Mouse (Mus musculus): ENCODE measurements at regions not wholly inside any gene's neighbourhood (a gene's known extent, or its start where the extent isn't known, plus 50 kb on each side); places are given as distances from the start of the nearest gene placed in this dataset.
"Not testable (repeated sequence)": the region's sequence is repeated elsewhere in the genome, so short reads cannot be mapped to it uniquely, and the experiment has no call there.

GRCm38 (mm10) chr1:141716953-141717352 lies 1471.0 kb downstream of the Kcnt2 start:
- ATAC-seq (replicated peaks; ENCODE audit: poor library complexity), result no peak

- ATAC-seq (replicated peaks; ENCODE audit: poor library complexity), result no peak
Observed at GRCm38 (mm10) chr1:141717510-141717909, 1471.6 kb downstream of the Kcnt2 start.

- no peak for ATAC-seq (replicated peaks; ENCODE audit: poor library complexity)
Observed at GRCm38 (mm10) chr1:141741299-141741698, 1495.3 kb downstream of the Kcnt2 start.

- ATAC-seq (replicated peaks; ENCODE audit: poor library complexity), result no peak
Observed at GRCm38 (mm10) chr1:141776059-141776458, 1530.1 kb downstream of the Kcnt2 start.

- no peak for ATAC-seq (replicated peaks; ENCODE audit: poor library complexity)
Observed at GRCm38 (mm10) chr1:141783367-141783766, 1537.4 kb downstream of the Kcnt2 start.

DNA sequence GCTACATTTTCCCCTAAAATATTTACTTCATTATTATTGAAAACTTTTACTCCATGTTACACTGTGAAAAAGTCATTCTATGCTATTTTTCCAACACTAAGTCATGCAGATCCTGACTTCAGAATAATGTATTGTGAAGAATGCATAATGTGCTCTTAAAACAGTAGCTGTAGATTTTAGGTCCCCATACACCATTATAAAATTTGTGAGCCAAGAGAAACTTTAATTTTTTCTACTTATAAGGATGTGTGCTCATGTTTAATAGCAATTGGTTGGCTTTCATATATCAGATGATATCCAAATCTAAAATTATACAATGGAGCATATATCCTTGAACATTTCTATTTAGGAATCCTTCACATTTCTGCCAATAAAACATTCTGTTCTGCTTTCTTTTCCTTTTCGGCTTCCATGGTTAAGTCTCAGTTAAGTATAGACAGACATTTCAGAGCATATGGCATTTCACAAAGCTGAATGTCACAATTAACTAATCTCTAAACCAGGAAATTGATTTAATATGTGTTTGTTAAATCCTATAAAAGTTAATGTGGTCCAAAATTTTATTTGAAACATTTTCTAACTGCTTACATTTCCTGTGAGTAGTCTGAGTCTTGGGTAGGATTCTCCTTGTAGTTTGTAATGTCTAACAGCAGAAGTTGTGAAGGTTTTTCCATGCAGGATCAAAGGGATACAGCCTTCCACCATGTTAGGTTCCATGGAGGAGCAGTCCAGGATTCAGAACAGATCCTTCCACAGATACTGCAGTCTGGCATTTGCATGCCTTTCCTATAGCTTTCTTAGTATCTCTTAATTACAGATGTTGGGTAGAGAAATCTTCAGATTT lies 1567.6 kb downstream of the Kcnt2 start:
- ATAC-seq (replicated peaks; ENCODE audit: poor library complexity), result no peak

- no peak for ATAC-seq (replicated peaks; ENCODE audit: poor library complexity)
Observed at GRCm38 (mm10) chr1:141831444-141831843, 1585.5 kb downstream of the Kcnt2 start.

- no peak for ATAC-seq (replicated peaks; ENCODE audit: poor library complexity)
Observed at GRCm38 (mm10) chr1:141842547-141842946, 1596.6 kb downstream of the Kcnt2 start.

GRCm38 (mm10) chr1:141853841-141854240 lies 1607.9 kb downstream of the Kcnt2 start:
- not testable (repeated sequence) for ATAC-seq (replicated peaks; ENCODE audit: poor library complexity)

DNA sequence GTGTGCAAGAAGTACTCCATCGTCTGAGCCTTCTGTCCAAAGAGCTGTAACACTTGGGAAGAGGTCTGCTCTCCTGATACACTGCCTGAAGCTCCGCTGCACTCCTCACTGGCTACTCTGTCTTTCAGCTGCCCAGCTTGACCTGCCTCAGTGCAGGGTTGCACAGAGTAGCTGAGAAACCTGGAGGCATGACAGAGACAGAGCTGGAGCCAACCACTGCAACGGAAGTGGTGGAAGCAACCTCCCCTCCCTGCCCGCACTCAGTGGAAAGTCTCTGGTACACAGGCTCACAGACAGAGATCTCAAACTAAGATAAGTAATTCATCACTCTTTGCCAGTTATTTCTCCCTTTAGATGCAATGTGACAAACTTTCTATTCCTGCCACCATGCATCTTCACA lies 1638.4 kb downstream of the Kcnt2 start:
- peak; percentile 46; the same call in 1 of the 2 replicates for ATAC-seq (replicated peaks; ENCODE audit: poor library complexity)

DNA sequence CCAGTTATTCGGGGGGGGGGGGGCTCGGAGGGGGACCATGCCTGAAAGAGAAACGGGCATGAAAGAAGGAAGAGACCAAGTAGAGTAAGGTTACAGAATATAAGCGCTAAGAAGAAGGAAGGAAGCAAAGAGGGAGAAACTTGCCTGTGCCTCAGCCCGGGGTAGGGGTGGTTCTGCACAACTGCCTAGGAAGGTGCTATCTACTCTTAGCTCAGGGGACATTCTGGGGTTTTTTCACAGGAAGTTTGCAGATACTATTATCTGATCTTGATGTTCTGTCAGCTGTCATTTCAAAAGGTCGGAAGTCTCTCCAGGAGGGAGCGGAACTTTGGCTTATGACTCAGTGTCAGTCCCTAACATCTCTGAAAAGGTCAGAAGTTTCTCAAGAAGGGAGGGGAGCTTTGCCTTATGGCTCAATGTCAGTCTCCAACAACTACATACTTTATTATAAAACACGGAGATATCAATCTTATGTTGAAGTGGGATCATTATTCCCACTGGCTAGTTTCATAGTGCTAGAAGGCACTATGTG lies 1652.0 kb downstream of the Kcnt2 start:
- ATAC-seq (replicated peaks; ENCODE audit: poor library complexity), result no peak

DNA sequence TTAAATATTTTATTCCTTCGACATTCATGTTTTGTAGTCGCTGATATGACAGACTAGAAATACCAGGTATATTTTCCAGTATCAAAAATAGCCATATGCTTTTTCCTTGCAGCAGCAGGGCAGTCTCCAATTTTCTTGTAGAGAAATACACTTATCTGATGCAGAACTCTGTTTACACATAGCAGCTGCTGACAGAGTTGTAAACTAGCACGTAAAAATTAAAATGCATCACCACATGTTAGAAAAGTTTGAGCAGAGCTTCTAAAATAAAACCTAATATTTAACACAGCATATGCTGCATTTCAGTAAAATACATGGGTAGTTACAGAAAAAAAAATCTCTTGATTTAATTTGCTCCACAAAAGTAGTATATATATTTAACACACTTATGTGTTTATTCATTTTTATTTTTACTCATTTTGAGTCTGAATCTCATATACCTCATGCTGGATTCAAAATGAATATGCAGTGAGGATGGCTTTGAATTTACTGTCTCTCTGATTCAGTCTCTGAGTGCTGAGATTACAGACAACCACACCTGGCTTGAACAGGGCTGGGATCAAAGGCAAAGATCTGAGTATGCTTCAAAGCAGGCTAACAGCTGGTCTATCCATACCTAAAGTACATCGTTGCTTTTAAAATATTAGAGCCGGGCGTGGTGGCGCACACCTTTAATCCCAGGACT lies 1665.9 kb downstream of the Kcnt2 start:
- ATAC-seq (replicated peaks; ENCODE audit: poor library complexity), result no peak

DNA sequence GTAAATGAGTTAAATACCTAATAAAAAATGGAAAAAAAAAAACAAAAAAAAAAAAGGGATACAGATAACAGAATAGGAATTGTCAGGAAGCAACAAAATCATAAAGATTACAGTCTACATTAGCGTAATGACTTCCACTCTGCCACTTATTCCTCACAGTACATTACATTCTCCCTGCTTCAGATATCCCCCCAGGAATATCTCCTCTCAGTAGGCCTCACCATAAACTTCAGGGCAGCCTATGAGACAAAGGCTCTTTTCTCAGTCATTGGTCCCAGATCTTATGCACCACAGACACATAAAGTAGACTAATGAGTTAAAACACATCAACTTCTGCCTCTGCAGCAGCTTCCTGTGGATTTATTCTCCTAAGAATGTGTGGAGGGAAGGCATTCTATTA lies 1680.2 kb downstream of the Kcnt2 start:
- no peak for ATAC-seq (replicated peaks; ENCODE audit: poor library complexity)

DNA sequence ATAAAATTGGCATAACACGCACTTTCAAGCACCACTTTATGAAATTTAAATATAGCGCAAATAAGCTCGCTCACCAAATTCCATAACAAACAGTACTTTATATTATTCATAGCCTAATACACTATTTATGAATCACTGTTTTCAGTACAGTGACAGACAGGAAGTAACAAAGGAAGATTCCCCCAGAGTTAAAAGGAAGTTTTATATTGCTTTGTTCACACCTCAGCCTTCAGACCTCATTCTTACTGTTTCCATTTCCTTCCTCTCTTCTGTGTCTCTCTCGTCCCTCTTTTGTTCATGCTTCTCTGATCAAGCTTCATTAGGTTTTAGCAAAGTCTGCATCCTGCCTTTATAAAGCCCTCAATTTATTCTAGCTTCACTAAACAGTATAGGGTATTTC lies 1680.8 kb downstream of the Kcnt2 start:
- no peak for ATAC-seq (replicated peaks; ENCODE audit: poor library complexity)

DNA sequence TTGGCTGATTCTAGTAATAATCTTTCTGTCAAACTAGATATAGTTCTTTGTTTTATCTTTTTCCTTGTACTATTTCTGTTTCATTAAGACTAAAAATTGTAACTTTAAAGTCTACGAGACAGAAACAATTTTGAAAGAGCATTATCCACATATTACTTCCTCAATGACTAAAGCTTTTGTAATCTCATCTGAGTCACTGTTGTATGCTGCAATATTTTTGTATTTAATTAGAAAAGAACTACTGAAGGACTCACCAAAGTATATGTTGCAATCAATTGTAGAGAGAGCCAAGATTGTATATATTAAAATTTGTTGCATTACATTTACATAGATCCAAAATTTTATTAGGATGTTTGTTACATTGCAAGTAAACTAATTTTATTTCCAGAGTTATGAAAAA lies 1692.4 kb upstream of the B3galt2 start:
- peak; percentile 48; the same call in 1 of the 2 replicates for ATAC-seq (replicated peaks; ENCODE audit: poor library complexity)

DNA sequence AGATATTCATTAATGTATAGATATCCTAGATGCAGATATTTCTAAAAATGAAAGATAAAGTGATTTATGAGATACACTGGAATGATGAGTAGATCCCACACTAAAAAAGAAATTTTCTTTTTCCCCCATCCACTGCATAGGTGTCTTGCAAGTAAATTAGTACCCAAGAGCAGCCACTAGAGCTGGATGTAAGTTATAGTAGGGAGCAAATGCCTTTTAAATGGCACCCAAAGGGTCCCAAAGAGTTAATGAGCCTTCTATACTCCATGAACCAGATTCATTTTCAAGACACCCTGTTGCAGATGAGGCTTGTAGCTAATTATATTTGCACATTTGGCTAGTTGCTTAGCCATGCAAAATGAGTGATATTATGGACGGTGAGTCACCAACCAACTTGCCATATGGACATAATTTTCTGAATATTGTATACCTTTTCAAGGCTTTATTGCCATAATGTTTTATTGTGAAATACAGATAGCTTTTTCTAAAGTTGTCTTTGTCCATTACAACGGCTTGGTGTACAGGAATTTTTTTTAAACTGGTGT lies 1686.1 kb upstream of the B3galt2 start:
- ATAC-seq (replicated peaks; ENCODE audit: poor library complexity), result no peak

DNA sequence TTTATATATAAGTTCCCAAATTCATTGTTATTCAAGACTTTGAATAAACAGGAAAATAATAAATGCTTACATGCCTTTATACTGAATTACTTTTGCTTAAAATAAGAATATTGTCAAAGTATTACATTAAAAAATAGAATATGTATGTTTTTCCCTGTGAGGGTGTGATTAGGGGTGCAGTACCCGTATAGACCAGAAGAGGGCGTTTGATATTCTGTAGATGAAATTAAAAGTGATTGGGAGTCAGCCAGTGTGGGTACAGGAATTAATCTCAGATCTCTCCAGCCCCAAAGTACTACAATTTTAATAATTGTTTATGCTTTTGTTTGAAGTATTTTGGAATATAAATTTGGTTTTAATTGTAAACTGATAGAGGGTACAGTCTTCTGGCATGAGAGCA lies 1678.7 kb upstream of the B3galt2 start:
- peak; percentile 80 for ATAC-seq (replicated peaks; ENCODE audit: poor library complexity)

GRCm38 (mm10) chr1:141968133-141968532 lies 1672.3 kb upstream of the B3galt2 start:
- ATAC-seq (replicated peaks; ENCODE audit: poor library complexity), result no peak

DNA sequence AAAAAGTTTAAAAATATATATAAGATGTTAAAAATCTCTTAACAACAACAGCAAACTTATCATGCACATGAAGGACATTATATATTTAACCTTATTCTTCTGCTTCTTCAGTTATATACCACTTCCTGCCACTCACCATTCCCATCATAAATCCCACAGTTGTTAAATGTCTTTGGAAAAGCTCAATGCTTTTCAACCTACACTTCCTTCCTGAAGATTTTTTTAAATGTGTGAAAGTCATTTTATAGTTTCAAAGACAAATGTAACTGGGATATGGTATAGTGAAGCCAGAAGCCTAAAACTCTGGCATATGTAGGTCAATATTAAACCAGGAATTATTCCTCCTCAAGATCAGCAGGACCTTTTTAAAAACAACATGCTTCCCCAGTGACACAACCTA lies 1666.1 kb upstream of the B3galt2 start:
- ATAC-seq (replicated peaks; ENCODE audit: poor library complexity), result no peak

DNA sequence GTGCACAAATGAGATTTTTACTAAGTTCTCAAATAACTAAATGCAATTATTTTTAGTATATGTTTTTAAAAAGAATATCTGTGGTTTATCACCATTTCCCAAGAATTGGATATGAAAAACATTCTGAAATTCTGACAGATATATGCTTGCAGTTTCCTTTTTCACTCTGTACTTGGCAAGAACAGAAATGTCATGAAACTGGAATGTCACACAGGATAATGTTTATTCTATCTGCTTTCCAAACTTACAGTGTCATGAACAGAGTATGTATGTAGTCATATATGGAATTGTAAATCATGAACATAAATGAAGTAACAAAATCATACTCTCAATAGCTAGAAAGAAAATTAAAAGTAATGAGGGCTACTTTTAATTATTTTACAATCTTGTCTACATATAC lies 1640.7 kb upstream of the B3galt2 start:
- ATAC-seq (replicated peaks; ENCODE audit: poor library complexity), result no peak

- ATAC-seq (replicated peaks; ENCODE audit: poor library complexity), result no peak
Observed at GRCm38 (mm10) chr1:142000335-142000734, 1640.1 kb upstream of the B3galt2 start.

GRCm38 (mm10) chr1:142006316-142006715 lies 1634.1 kb upstream of the B3galt2 start:
- ATAC-seq (replicated peaks; ENCODE audit: poor library complexity), result no peak

All from megakaryocyte progenitor cell, adult 5-6 weeks (primary cell).